Mouse (Mus musculus) thymus, postnatal 36 days (tissue): ENCODE results near the gene Gng5.

Experiments used
- DNase-seq, 2 experiments: peaks; one replicate each; pipeline ENCODE4 v3.0.0; 2022; ENCODE audit warnings: mixed read lengths in 2 of 2

Gene Gng5

GRCm38 (mm10) chr3:146543632-146544031, 44.0 kb downstream of the Gng5 start:
- no peak for DNase-seq

GRCm38 (mm10) chr3:146554816-146555215, 55.2 kb downstream of the Gng5 start:
- DNase-seq: no peak
